9 mouse cellular contexts compared by ENCODE assay signal in genomic region chr11:58995061-58995806, GRCm38 (mm10). TPM values are rescaled to one million over a fixed set of nuclear protein-coding genes. Genes with fewer than 3 reads are reported as not detected.
A peak's percentile ranks its signal among the peaks of the same experiment; 100 is the strongest.
DNase-seq lines count a peak whose midpoint lies in the region; ATAC-seq and TF ChIP-seq lines count a peak whose summit lies in the region.
"Had no signal": no experiment of that assay in that cellular context is flagged by ENCODE, and none has a peak within 500 bp of the region (broad histone marks: within the 10 kb centered on the region; RNA-seq: fewer than 3 reads in every experiment).

No protein-coding gene starts in this region.

- peak overlapping the region; percentile 65 for H3K4me2 ChIP-seq in forebrain, embryonic 13.5 days
- no peak overlapping the region for H3K4me2 ChIP-seq in forebrain, embryonic 11.5 days (ENCODE audit: low read depth, low read length, severe bottlenecking)
- H3K4me2 ChIP-seq in limb, embryonic 11.5 days (ENCODE audit: low read depth, severe bottlenecking), result 0 out of 2 replicates have a peak overlapping the region, but pooled peaks have one; percentile 57
- peak overlapping the region; percentile 68 for H3K4me2 ChIP-seq in intestine, postnatal 0 days (replicated peaks; ENCODE audit: low read depth)
- peak overlapping the region; percentile 60 for H3K4me2 ChIP-seq in neural tube, embryonic 14.5 days (ENCODE audit: low read depth, low read length)

- no peak overlapping the region for H3K27ac ChIP-seq in forebrain, embryonic 13.5 days
- H3K27ac ChIP-seq in forebrain, embryonic 11.5 days (ENCODE audit: low read depth, low read length), result no peak overlapping the region
- no peak overlapping the region for H3K27ac ChIP-seq in limb, embryonic 11.5 days (replicated peaks; ENCODE audit: low read depth, low read length)
- no peak overlapping the region for H3K27ac ChIP-seq in limb, embryonic 10.5 days
- no peak overlapping the region for H3K27ac ChIP-seq in intestine, postnatal 0 days (ENCODE audit: low read depth, low read length)
- H3K27ac ChIP-seq in neural tube, embryonic 14.5 days (ENCODE audit: low read depth, low read length), result no peak overlapping the region

- H3K4me3 ChIP-seq in forebrain, embryonic 13.5 days, result no peak overlapping the region
- no peak overlapping the region for H3K4me3 ChIP-seq in forebrain, embryonic 11.5 days (ENCODE audit: low read depth, low read length)
- no peak overlapping the region for H3K4me3 ChIP-seq in limb, embryonic 11.5 days (ENCODE audit: low read depth, low read length)
- H3K4me3 ChIP-seq in limb, embryonic 10.5 days, result no peak overlapping the region
- no peak overlapping the region for H3K4me3 ChIP-seq in intestine, postnatal 0 days (ENCODE audit: low read depth, low read length)
- no peak overlapping the region; the same call in 1 of the 2 replicates for H3K4me3 ChIP-seq in neural tube, embryonic 14.5 days (ENCODE audit: low read depth, low read length)

- no peak overlapping the region for H3K9ac ChIP-seq in forebrain, embryonic 13.5 days
- no peak overlapping the region for H3K9ac ChIP-seq in forebrain, embryonic 11.5 days (ENCODE audit: low read length)
- H3K9ac ChIP-seq in limb, embryonic 11.5 days (ENCODE audit: low read length), result no peak overlapping the region
- no peak overlapping the region for H3K9ac ChIP-seq in intestine, postnatal 0 days (ENCODE audit: low read depth, low read length)
- H3K9ac ChIP-seq in neural tube, embryonic 14.5 days (replicated peaks; ENCODE audit: low read depth, low read length), result 0 out of 2 replicates have a peak overlapping the region, but pooled peaks have one; percentile 55

- 78% methylated on average over 9 of the region's 9 CpGs for WGBS in forebrain, embryonic 13.5 days
- 79% methylated on average over 9 of the region's 9 CpGs for WGBS in forebrain, embryonic 11.5 days
- WGBS in limb, embryonic 11.5 days, result 77% methylated on average over 9 of the region's 9 CpGs
- WGBS in limb, embryonic 10.5 days, result 75% methylated on average over 9 of the region's 9 CpGs
- WGBS in intestine, postnatal 0 days, result 89% methylated on average over 9 of the region's 9 CpGs
- 84% methylated on average over 9 of the region's 9 CpGs for WGBS in neural tube, embryonic 14.5 days

- peaks cover 27% of the 10 kb centered on the region for H3K27me3 ChIP-seq in forebrain, embryonic 13.5 days
- peaks cover 9% of the 10 kb centered on the region; the same call in 1 of the 2 replicates for H3K27me3 ChIP-seq in forebrain, embryonic 11.5 days (ENCODE audit: control insufficient read depth, insufficient read depth, low read length)
- peaks cover 15% of the 10 kb centered on the region for H3K27me3 ChIP-seq in limb, embryonic 11.5 days (ENCODE audit: control insufficient read depth, insufficient read depth, low read length)
- peaks cover 43% of the 10 kb centered on the region for H3K27me3 ChIP-seq in limb, embryonic 10.5 days (ENCODE audit: low read depth, poor library complexity, severe bottlenecking)
- peaks cover 3% of the 10 kb centered on the region; the same call in 1 of the 2 replicates for H3K27me3 ChIP-seq in intestine, postnatal 0 days (replicated peaks; ENCODE audit: control insufficient read depth, insufficient read depth, low read length)
- peaks cover 4% of the 10 kb centered on the region; the same call in 1 of the 2 replicates for H3K27me3 ChIP-seq in neural tube, embryonic 14.5 days (ENCODE audit: control insufficient read depth, insufficient read depth, low read length)

- H3K36me3 ChIP-seq in forebrain, embryonic 13.5 days (ENCODE audit: poor library complexity, severe bottlenecking), result peaks cover 13% of the 10 kb centered on the region
- H3K36me3 ChIP-seq in forebrain, embryonic 11.5 days (ENCODE audit: control insufficient read depth, insufficient read depth, low read length), result no peaks in the 10 kb centered on the region; the same call in 1 of the 2 replicates
- peaks cover 4% of the 10 kb centered on the region; the same call in 1 of the 2 replicates for H3K36me3 ChIP-seq in limb, embryonic 11.5 days (ENCODE audit: control insufficient read depth, insufficient read depth, low read length)
- peaks cover 9% of the 10 kb centered on the region for H3K36me3 ChIP-seq in limb, embryonic 10.5 days
- H3K36me3 ChIP-seq in intestine, postnatal 0 days (ENCODE audit: control insufficient read depth, insufficient read depth), result peaks cover 5% of the 10 kb centered on the region
- H3K36me3 ChIP-seq in neural tube, embryonic 14.5 days (ENCODE audit: control insufficient read depth, insufficient read depth, low read length), result peaks cover 7% of the 10 kb centered on the region

- no peak for DNase-seq in forebrain, embryonic 11.5 days (ENCODE audit: low spot score)
- DNase-seq in limb, embryonic 11.5 days (ENCODE audit: low spot score), result no peak
- DNase-seq in limb, embryonic 10.5 days (ENCODE audit: low spot score), result no peak
- DNase-seq in left cerebral cortex, postnatal 25 days (ENCODE audit: low spot score in 2 of 2), result no peak

- intact Hi-C loops in left cerebral cortex, postnatal 25 days (cut with DNase I), result no loop called here

- H3K9me3 ChIP-seq in forebrain, embryonic 13.5 days (replicated peaks), result no peaks in the 10 kb centered on the region
- H3K9me3 ChIP-seq in forebrain, embryonic 11.5 days (ENCODE audit: control insufficient read depth, low read length), result no peaks in the 10 kb centered on the region
- H3K9me3 ChIP-seq in limb, embryonic 11.5 days (ENCODE audit: control insufficient read depth, low read length), result no peaks in the 10 kb centered on the region
- no peaks in the 10 kb centered on the region for H3K9me3 ChIP-seq in limb, embryonic 10.5 days (replicated peaks)
- no peaks in the 10 kb centered on the region for H3K9me3 ChIP-seq in intestine, postnatal 0 days (ENCODE audit: control insufficient read depth)
- H3K9me3 ChIP-seq in neural tube, embryonic 14.5 days (ENCODE audit: control insufficient read depth, low read length), result no peaks in the 10 kb centered on the region

- no peak for TF ChIP-seq CTCF in intestine, postnatal 0 days (IDR thresholded peaks at IDR 0.05; ENCODE audit: low read depth)

- no peaks in the 10 kb centered on the region; the same call in 1 of the 2 replicates for H3K4me1 ChIP-seq in forebrain, embryonic 13.5 days
- peaks cover 2% of the 10 kb centered on the region; the same call in 1 of the 2 replicates for H3K4me1 ChIP-seq in forebrain, embryonic 11.5 days (replicated peaks; ENCODE audit: control insufficient read depth, insufficient read depth, low read length)
- no peaks in the 10 kb centered on the region for H3K4me1 ChIP-seq in limb, embryonic 11.5 days (ENCODE audit: control insufficient read depth, insufficient read depth, low read length)
- H3K4me1 ChIP-seq in limb, embryonic 10.5 days, result peaks cover 13% of the 10 kb centered on the region
- no peaks in the 10 kb centered on the region for H3K4me1 ChIP-seq in intestine, postnatal 0 days (replicated peaks; ENCODE audit: control insufficient read depth, insufficient read depth, low read length)
- no peaks in the 10 kb centered on the region for H3K4me1 ChIP-seq in neural tube, embryonic 14.5 days (ENCODE audit: control insufficient read depth, insufficient read depth, low read length)

- no peak for ATAC-seq in forebrain, embryonic 13.5 days
- ATAC-seq in forebrain, embryonic 11.5 days (replicated peaks; ENCODE audit: low FRiP score), result no peak
- no peak for ATAC-seq in limb, embryonic 11.5 days (ENCODE audit: insufficient number of reproducible peaks, low FRiP score, low TSS enrichment, low read depth)
- ATAC-seq in intestine, postnatal 0 days, result no peak
- ATAC-seq in neural tube, embryonic 14.5 days (ENCODE audit: low read depth), result no peak; the same call in 1 of the 2 replicates
- ATAC-seq in CD4-positive, CD25-positive, alpha-beta regulatory T cell, adult 4 months, result no peak

RNA-seq across cellular contexts. Expression of gene Trim11, which starts 17.3 kb away (rescaled TPM):
- 19.4 and 22.9 TPM in 2 replicates for polyA plus RNA-seq in forebrain, embryonic 13.5 days (2015; fragmentation: Nextera tagmentation; extraction: Ambion mirVana)
- 17.3 and 20.5 TPM in 2 replicates for polyA plus RNA-seq in forebrain, embryonic 11.5 days (2014; fragmentation: Nextera tagmentation; extraction: Ambion mirVana)
- polyA plus RNA-seq in limb, embryonic 11.5 days (2014; fragmentation: Nextera tagmentation; extraction: Ambion mirVana), result 19.0 and 20.5 TPM in 2 replicates
- 17.8 and 20.7 TPM in 2 replicates for polyA plus RNA-seq in limb, embryonic 10.5 days (2016; fragmentation: Nextera tagmentation; extraction: Ambion mirVana)
- polyA plus RNA-seq in intestine, postnatal 0 days (2015; fragmentation: Nextera tagmentation; extraction: Ambion mirVana), result 8.9 and 9.7 TPM in 2 replicates
- 20.4 TPM in 2 replicates for polyA plus RNA-seq in neural tube, embryonic 14.5 days (2014; fragmentation: Nextera tagmentation; extraction: Ambion mirVana)
- 10 to 100 TPM; 23.7 to 27.1 TPM for polyA plus RNA-seq in CD4-positive, CD25-positive, alpha-beta regulatory T cell, adult 4 months (2017; shearing (Covaris generic))
- total RNA-seq in left cerebral cortex, postnatal 25 days (2021), result 10 to 100 TPM; 21.5 to 23.7 TPM

RNA-seq across cellular contexts. Expression of gene Hist3h2a, which starts 40.7 kb away (rescaled TPM):
- 126 and 132 TPM in 2 replicates for polyA plus RNA-seq in forebrain, embryonic 13.5 days (2015; fragmentation: Nextera tagmentation; extraction: Ambion mirVana)
- 52.9 and 54.1 TPM in 2 replicates for polyA plus RNA-seq in forebrain, embryonic 11.5 days (2014; fragmentation: Nextera tagmentation; extraction: Ambion mirVana)
- polyA plus RNA-seq in limb, embryonic 11.5 days (2014; fragmentation: Nextera tagmentation; extraction: Ambion mirVana), result 17.9 and 19.2 TPM in 2 replicates
- 8.4 and 11.3 TPM in 2 replicates for polyA plus RNA-seq in limb, embryonic 10.5 days (2016; fragmentation: Nextera tagmentation; extraction: Ambion mirVana)
- polyA plus RNA-seq in intestine, postnatal 0 days (2015; fragmentation: Nextera tagmentation; extraction: Ambion mirVana), result 15.8 and 16.7 TPM in 2 replicates
- 80.7 and 98.2 TPM in 2 replicates for polyA plus RNA-seq in neural tube, embryonic 14.5 days (2014; fragmentation: Nextera tagmentation; extraction: Ambion mirVana)
- 10 to 100 TPM in 1 of 2 experiments, 1 to 10 TPM in 1; 9.6 to 10.3 TPM for polyA plus RNA-seq in CD4-positive, CD25-positive, alpha-beta regulatory T cell, adult 4 months (2017; shearing (Covaris generic))
- total RNA-seq in left cerebral cortex, postnatal 25 days (2021), result 10 to 100 TPM; 62.2 to 64.8 TPM

RNA-seq across cellular contexts. Expression of gene Trim17, which starts 40.7 kb away (rescaled TPM):
- polyA plus RNA-seq in forebrain, embryonic 13.5 days (2015; fragmentation: Nextera tagmentation; extraction: Ambion mirVana), result 0.96 and 1.3 TPM in 2 replicates
- polyA plus RNA-seq in forebrain, embryonic 11.5 days (2014; fragmentation: Nextera tagmentation; extraction: Ambion mirVana), result 0.21 and 0.75 TPM in 2 replicates
- polyA plus RNA-seq in limb, embryonic 11.5 days (2014; fragmentation: Nextera tagmentation; extraction: Ambion mirVana), result 0.25 and 0.27 TPM in 2 replicates
- 0.31 and 0.35 TPM in 2 replicates for polyA plus RNA-seq in limb, embryonic 10.5 days (2016; fragmentation: Nextera tagmentation; extraction: Ambion mirVana)
- polyA plus RNA-seq in intestine, postnatal 0 days (2015; fragmentation: Nextera tagmentation; extraction: Ambion mirVana), result 0.08 and 0.12 TPM in 2 replicates
- 0.80 and 1.5 TPM in 2 replicates for polyA plus RNA-seq in neural tube, embryonic 14.5 days (2014; fragmentation: Nextera tagmentation; extraction: Ambion mirVana)
- under 1 TPM; 0.28 to 0.46 TPM for polyA plus RNA-seq in CD4-positive, CD25-positive, alpha-beta regulatory T cell, adult 4 months (2017; shearing (Covaris generic))
- 1 to 10 TPM; 5.4 TPM for total RNA-seq in left cerebral cortex, postnatal 25 days (2021)
- total RNA-seq: common myeloid progenitor, adult 5-6 weeks had no signal

RNA-seq across cellular contexts. Expression of gene Hist3h2ba, which starts 46.5 kb away (rescaled TPM):
- polyA plus RNA-seq in forebrain, embryonic 13.5 days (2015; fragmentation: Nextera tagmentation; extraction: Ambion mirVana), result 315 and 321 TPM in 2 replicates
- 84.9 and 93.6 TPM in 2 replicates for polyA plus RNA-seq in forebrain, embryonic 11.5 days (2014; fragmentation: Nextera tagmentation; extraction: Ambion mirVana)
- 8.8 and 11.1 TPM in 2 replicates for polyA plus RNA-seq in limb, embryonic 11.5 days (2014; fragmentation: Nextera tagmentation; extraction: Ambion mirVana)
- 3.2 and 4.5 TPM in 2 replicates for polyA plus RNA-seq in limb, embryonic 10.5 days (2016; fragmentation: Nextera tagmentation; extraction: Ambion mirVana)
- polyA plus RNA-seq in intestine, postnatal 0 days (2015; fragmentation: Nextera tagmentation; extraction: Ambion mirVana), result 6.9 and 7.8 TPM in 2 replicates
- polyA plus RNA-seq in neural tube, embryonic 14.5 days (2014; fragmentation: Nextera tagmentation; extraction: Ambion mirVana), result 115 and 117 TPM in 2 replicates
- 1 to 10 TPM; 4.9 to 6.6 TPM for polyA plus RNA-seq in CD4-positive, CD25-positive, alpha-beta regulatory T cell, adult 4 months (2017; shearing (Covaris generic))
- 100 to 1,000 TPM in 1 of 2 experiments, 10 to 100 TPM in 1; 90.4 to 111 TPM for total RNA-seq in left cerebral cortex, postnatal 25 days (2021)

RNA-seq across cellular contexts. Expression of gene Rnf187, which starts 56.5 kb away (rescaled TPM):
- polyA plus RNA-seq in forebrain, embryonic 13.5 days (2015; fragmentation: Nextera tagmentation; extraction: Ambion mirVana), result 368 and 373 TPM in 2 replicates
- 386 and 426 TPM in 2 replicates for polyA plus RNA-seq in forebrain, embryonic 11.5 days (2014; fragmentation: Nextera tagmentation; extraction: Ambion mirVana)
- polyA plus RNA-seq in limb, embryonic 11.5 days (2014; fragmentation: Nextera tagmentation; extraction: Ambion mirVana), result 269 and 275 TPM in 2 replicates
- 222 and 238 TPM in 2 replicates for polyA plus RNA-seq in limb, embryonic 10.5 days (2016; fragmentation: Nextera tagmentation; extraction: Ambion mirVana)
- 113 and 117 TPM in 2 replicates for polyA plus RNA-seq in intestine, postnatal 0 days (2015; fragmentation: Nextera tagmentation; extraction: Ambion mirVana)
- polyA plus RNA-seq in neural tube, embryonic 14.5 days (2014; fragmentation: Nextera tagmentation; extraction: Ambion mirVana), result 661 and 689 TPM in 2 replicates
- 10 to 100 TPM in 1 of 2 experiments, 1 to 10 TPM in 1; 10.0 to 18.7 TPM for polyA plus RNA-seq in CD4-positive, CD25-positive, alpha-beta regulatory T cell, adult 4 months (2017; shearing (Covaris generic))
- 100 to 1,000 TPM; 480 to 498 TPM for total RNA-seq in left cerebral cortex, postnatal 25 days (2021)
